Comparison of ENCODE assay signal across 8 mouse cellular contexts in the genomic region with DNA sequence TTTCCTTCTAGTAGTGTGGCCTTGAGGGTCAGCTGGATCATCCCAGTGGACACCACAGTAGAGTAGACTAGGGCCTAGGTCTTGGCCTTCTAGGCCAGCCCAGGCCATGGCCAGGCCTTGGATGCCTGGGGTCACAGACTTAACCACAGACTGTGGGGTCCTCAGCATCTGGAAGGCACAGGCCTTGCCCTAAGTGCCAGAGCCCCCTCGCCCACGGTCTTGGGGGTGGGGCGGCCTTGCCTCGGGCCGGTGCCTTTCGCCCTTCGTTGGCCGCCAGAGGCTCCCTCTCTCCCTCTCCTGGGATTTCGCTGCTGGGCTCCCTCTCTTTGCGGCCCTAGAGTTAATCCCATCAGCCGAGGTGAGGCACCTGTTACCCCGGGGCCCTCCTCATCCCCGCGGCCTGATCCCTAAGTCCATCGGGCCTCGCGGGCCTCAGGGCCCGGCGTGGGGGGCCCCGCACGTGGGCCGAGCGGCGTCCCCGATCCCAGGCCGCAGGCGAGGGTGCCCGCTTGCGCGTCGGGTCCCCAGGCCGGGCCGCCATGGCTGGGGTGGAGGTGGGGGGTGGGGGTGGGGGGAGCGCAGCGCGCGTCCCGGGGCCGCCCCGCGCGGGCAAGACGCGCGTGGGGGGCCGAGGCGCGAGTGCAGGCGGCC. TPM values are rescaled to one million over a fixed set of nuclear protein-coding genes. Genes with fewer than 3 reads are reported as not detected.
DNase-seq lines count a peak whose midpoint lies in the region; ATAC-seq and TF ChIP-seq lines count a peak whose summit lies in the region.

A gene (plus strand): TSS at position 244 of the 651 bp plus-strand sequence.

- WGBS in cerebellum, adult 2 months, result 1% methylated on average over 41 of the region's 49 CpGs
- under 1% methylated on average over 35 of the region's 49 CpGs for WGBS in forebrain, postnatal 0 days
- under 1% methylated on average over 28 of the region's 49 CpGs for WGBS in lung, embryonic 15.5 days

- peak; percentile 84 for DNase-seq in adrenal gland, adult 2 months
- peak; percentile 64 to 75 for DNase-seq in cerebellum, adult 2 months
- peak; percentile 69 for DNase-seq in forebrain, postnatal 0 days
- peak; percentile 31 for DNase-seq in layer of hippocampus, adult 9-11 months
- peak; percentile 51 for DNase-seq in ovary, postnatal 10 days (ENCODE audit: low spot score)
- DNase-seq in adipocyte (ENCODE audit: low spot score), result no peak

- no peak for TF ChIP-seq POLR2A in cerebellum, adult 2 months (IDR thresholded peaks at IDR 0.05; ENCODE audit: borderline replicate concordance, insufficient read depth, low read length)

- H3K4me2 ChIP-seq in forebrain, postnatal 0 days (ENCODE audit: low read depth), result peak within 1 kb of the TSS; percentile 75
- H3K4me2 ChIP-seq in lung, embryonic 15.5 days, result peak within 1 kb of the TSS; percentile 88

- H3K4me3 ChIP-seq in cerebellum, adult 2 months (replicated peaks; ENCODE audit: insufficient read depth, low read depth, low read length), result peak within 1 kb of the TSS; percentile 100
- H3K4me3 ChIP-seq in forebrain, postnatal 0 days (ENCODE audit: low read depth, low read length), result peak within 1 kb of the TSS; percentile 66
- H3K4me3 ChIP-seq in lung, embryonic 15.5 days, result peak within 1 kb of the TSS; percentile 80

- peak within 1 kb of the TSS; percentile 98 for H3K9ac ChIP-seq in forebrain, postnatal 0 days
- H3K9ac ChIP-seq in lung, embryonic 15.5 days, result peak within 1 kb of the TSS; percentile 83

- peak within 1 kb of the TSS; percentile 93 for H3K27ac ChIP-seq in cerebellum, adult 2 months (ENCODE audit: insufficient read depth, low read length)
- peak within 1 kb of the TSS; percentile 93 for H3K27ac ChIP-seq in forebrain, postnatal 0 days (ENCODE audit: low read depth, low read length)
- H3K27ac ChIP-seq in lung, embryonic 15.5 days, result peak within 1 kb of the TSS; percentile 92

- peak; percentile 28; the same call in 1 of the 2 replicates for TF ChIP-seq CTCF in cerebellum, adult 2 months (IDR thresholded peaks at IDR 0.05; ENCODE audit: borderline replicate concordance, insufficient read depth, low read depth, low read length)
- TF ChIP-seq CTCF in forebrain, postnatal 0 days (IDR thresholded peaks at IDR 0.05; ENCODE audit: low read depth), result peak; percentile 61

- peak; percentile 76 for ATAC-seq in forebrain, postnatal 0 days
- ATAC-seq in hematopoietic stem cell, adult 5-6 weeks (replicated peaks in 1 of 2; ENCODE audit: insufficient read depth in 1 of 2, low FRiP score in 2 of 2, low TSS enrichment in 1 of 2, low read depth in 1 of 2, poor library complexity in 2 of 2, severe bottlenecking in 2 of 2), result peak; percentile 55 to 60
- ATAC-seq in lung, embryonic 15.5 days (ENCODE audit: borderline replicate concordance, extremely low read depth, low FRiP score, low TSS enrichment), result peak; percentile 77

- H3K27me3 ChIP-seq in cerebellum, adult 2 months (ENCODE audit: control insufficient read depth, insufficient read depth, low read length), result no peaks in the 10 kb centered on the region
- H3K27me3 ChIP-seq in forebrain, postnatal 0 days (ENCODE audit: insufficient read depth, low read length), result no peaks in the 10 kb centered on the region
- no peaks in the 10 kb centered on the region for H3K27me3 ChIP-seq in lung, embryonic 15.5 days

- no peaks in the 10 kb centered on the region for H3K36me3 ChIP-seq in forebrain, postnatal 0 days (ENCODE audit: insufficient read depth)
- H3K36me3 ChIP-seq in lung, embryonic 15.5 days, result no peaks in the 10 kb centered on the region

- H3K4me1 ChIP-seq in cerebellum, adult 2 months (ENCODE audit: control insufficient read depth, insufficient read depth, low read length), result no peaks in the 10 kb centered on the region
- H3K4me1 ChIP-seq in forebrain, postnatal 0 days (ENCODE audit: insufficient read depth), result peaks cover 5% of the 10 kb centered on the region; the same call in 1 of the 2 replicates
- H3K4me1 ChIP-seq in lung, embryonic 15.5 days, result peaks cover 20% of the 10 kb centered on the region

- H3K9me3 ChIP-seq in forebrain, postnatal 0 days (ENCODE audit: low read length), result no peaks in the 10 kb centered on the region
- H3K9me3 ChIP-seq in lung, embryonic 15.5 days, result no peaks in the 10 kb centered on the region

RNA-seq across cellular contexts. Expression of the gene that starts here (rescaled TPM):
- total RNA-seq in adrenal gland, adult 2 months (2021), result 10 to 100 TPM; 32.0 to 37.4 TPM
- 6.3 and 7.6 TPM in 2 replicates for polyA plus RNA-seq in adrenal gland, adult 2 months (2012; rRNA removed)
- polyA plus RNA-seq in cerebellum, adult 2 months (2012; rRNA removed), result 34.1 and 34.9 TPM in 2 replicates
- 59.1 and 85.5 TPM in 2 replicates for total RNA-seq in forebrain, postnatal 0 days (2014; rRNA removed)
- polyA plus RNA-seq in forebrain, postnatal 0 days (2015; fragmentation: Nextera tagmentation; extraction: Ambion mirVana), result 19.3 and 39.1 TPM in 2 replicates
- total RNA-seq in hematopoietic stem cell, adult 5-6 weeks (2017), result 43.4 and 43.8 TPM in 2 replicates
- 17.9 and 18.7 TPM in 2 replicates for polyA plus RNA-seq in lung, embryonic 15.5 days (2015; fragmentation: Nextera tagmentation; extraction: Ambion mirVana)
